Mouse (Mus musculus): ENCODE data around the gene St8sia6.

DNA sequence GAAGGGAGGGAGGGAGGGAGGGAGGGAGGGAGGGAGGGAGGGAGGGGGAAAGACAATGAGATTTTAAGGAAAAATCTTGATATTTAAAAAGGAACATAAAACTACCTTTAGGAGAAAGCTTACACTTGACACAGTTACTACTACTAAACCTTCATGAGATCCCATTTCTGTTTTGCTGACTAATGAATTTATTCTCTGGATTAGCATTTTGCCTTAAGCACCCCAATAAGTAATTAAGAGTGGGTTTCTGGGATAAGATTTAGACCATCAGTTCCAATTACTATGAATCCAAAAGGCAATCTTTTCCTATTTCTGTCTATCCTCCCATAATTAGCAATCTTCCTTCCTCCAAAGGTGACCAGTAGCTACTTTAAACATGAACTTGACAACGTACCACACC, 44.7 kb downstream of the St8sia6 start:
- TF ChIP-seq CTCF (IDR thresholded peaks at IDR 0.05; ENCODE audit: low read depth, low read length), result no peak
- no peak for TF ChIP-seq POLR2A (IDR thresholded peaks at IDR 0.05; ENCODE audit: borderline replicate concordance, low read depth, low read length)

Data from bone marrow macrophage, adult 2 months (primary cell).